Mouse (Mus musculus) spleen, postnatal 4 days (tissue): Measurements from ENCODE around the gene Fmnl1.
A peak's percentile ranks its signal among the peaks of the same experiment; 100 is the strongest.
"Not testable (repeated sequence)": the region's sequence is repeated elsewhere in the genome, so short reads cannot be mapped to it uniquely, and the experiment has no call there.

Experiments used
- DNase-seq, 2 experiments: peaks; one replicate each; pipeline ENCODE4 v3.0.0; 2022; ENCODE audit warnings: low spot score in 2 of 2

Gene Fmnl1

DNA sequence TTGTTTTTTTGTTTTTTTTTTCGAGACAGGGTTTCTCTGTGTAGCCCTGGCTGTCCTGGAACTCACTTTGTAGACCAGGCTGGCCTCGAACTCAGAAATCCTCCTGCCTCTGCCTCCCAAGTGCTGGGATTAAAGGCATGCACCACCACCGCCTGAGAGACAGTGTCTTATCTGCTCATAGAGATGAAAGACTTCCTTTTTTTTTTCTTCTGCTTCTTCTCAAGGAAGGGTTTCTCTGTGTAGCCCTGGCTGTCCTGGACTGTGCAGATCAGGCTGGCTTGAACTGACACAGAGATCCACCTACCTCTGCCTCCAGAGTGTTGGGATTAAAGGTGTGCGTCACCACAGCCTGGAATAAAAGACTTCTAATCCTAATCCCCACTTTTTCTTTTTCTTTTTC lies 51.8 kb downstream of the Fmnl1 start:
- DNase-seq, result not testable (repeated sequence)

DNA sequence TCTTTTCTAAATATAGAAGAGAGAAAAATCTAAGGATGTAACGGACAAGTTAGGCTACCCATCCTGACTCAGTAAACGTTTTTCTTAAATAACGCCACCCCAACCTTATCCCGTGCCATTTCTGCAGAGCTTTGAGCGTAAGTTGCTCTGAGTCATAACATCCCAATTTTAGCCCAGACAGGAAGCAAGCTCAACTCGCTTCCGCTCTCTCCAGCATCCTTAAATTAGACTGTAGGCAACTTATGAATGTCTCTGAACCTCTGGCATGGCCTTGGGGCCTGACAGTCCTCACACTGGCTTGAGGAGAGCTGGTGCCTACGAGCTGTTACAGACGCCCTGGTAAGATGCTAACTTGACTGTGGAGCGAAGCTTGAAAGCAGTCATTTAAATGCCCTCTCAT lies 52.5 kb downstream of the Fmnl1 start:
- DNase-seq, result no peak

DNA sequence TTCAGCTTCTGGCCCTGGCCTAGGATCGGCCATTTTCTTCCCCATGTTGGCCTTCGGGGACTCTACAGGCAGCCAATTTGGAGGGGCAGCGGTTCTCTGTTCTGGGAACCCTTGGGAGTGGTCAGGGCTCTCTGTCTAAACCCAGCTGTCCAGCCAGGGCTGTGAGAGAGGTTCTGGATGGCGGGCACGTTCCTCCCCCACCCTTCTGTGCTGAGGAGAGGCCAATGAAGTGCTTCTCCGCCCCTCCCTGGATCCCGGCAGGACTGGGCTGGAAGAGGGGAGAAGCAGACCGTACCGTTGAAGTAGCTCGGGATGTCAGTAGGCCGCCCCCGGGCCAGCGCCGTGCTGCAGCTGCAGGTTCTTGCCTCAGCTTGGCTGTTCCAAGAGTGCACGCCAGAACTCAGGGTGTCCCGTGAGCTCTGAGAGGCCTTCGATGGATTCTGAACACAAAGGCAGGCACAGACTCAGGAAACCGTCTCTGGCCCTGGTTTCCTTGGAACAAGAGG lies 53.1 kb downstream of the Fmnl1 start:
- no peak for DNase-seq

DNA sequence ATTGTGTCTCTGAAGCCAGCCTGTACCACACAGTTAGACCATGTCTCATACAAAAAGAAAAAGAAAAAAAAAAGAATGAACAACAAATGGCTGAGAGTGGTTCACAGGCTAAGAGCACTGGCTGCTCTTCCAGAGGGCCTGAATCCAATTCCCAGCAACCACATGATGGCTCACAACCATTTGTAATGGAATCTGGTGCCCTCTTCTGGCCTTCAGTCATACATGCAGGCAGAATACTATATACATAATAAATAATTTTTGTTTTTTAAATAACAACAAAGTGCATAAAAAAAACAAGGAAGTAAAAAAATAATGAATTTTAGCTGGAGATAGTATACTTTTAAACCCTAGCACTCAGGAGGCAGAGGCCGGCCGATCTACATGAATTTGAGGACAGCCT lies 58.7 kb downstream of the Fmnl1 start:
- no peak for DNase-seq

DNA sequence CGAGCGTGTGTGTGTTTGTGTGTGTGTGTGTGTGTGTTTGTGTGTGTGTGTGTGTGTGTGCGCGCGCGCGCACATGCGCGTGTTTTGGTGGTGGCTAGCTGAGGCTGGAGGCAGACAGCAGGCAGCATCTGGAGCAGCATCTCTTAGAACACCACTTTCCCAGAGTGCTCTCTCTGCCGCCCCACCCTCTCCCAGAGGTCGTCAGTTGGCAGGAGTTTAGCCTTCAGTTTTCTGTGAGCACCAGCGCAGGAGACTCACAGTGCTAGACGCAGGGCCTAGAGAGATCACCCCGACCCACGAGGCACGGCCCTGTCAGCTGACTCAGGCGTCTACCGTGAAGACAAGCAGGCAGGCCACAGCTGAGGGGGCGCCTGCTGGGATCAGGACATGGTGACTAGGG lies 59.7 kb downstream of the Fmnl1 start:
- DNase-seq, result no peak

DNA sequence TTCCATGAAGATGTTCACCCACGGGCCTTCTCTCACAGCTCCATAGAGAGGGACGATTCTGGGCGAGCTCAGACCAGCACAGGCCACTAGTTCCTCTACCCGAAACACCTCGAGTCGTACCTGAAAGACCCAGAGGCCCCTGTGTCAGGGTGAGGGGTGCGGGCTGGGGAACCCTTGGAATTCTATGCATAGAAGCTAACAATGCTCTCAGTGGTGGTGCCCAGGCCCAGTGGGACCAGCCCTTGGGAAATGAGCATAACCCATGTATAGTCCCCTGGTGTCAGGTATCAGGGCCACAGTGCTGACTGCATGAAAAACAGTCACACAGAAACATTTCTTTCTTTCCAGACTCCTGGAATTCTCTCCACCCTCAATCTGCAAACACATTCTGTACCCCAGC lies 60.5 kb downstream of the Fmnl1 start:
- no peak for DNase-seq

DNA sequence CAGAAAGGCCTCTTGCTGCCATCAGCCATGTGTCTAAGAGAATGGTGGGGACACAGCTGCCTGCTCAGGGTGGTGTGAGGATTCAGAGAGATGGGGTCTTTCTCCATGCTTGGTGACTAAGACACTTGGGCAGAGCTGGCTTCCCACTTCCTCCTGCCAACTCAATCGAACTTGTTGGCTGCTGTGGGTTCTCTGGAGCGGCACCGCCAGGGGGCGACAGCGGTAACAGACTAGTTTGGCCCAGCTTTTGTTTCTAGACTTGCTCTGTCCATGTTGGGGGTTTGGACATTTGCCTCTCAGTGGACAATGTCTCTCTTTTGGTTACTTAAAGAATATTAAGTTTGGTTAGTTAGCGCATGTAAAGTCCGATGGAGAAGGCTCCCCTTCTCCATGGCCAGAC lies 62.1 kb downstream of the Fmnl1 start:
- DNase-seq, result peak; percentile 76 to 91

DNA sequence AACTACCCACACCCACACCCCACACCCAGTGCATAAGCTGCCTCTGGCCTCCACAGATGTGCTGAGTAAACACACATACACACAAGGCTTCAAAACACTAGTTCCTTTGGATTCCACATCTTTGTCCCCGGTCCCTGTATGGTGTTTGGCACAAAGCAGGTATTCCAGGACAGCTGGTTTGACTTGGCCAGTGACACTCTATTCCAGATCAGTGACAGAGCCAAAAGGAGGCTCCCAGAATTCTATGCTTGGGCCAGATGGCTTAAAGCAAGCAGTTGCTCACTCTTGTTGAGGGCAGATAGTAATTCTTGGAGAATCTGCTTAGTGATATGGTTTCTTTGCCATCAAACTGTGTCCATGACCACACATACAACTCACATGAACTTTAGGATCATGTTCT lies 63.5 kb downstream of the Fmnl1 start:
- DNase-seq, result no peak

DNA sequence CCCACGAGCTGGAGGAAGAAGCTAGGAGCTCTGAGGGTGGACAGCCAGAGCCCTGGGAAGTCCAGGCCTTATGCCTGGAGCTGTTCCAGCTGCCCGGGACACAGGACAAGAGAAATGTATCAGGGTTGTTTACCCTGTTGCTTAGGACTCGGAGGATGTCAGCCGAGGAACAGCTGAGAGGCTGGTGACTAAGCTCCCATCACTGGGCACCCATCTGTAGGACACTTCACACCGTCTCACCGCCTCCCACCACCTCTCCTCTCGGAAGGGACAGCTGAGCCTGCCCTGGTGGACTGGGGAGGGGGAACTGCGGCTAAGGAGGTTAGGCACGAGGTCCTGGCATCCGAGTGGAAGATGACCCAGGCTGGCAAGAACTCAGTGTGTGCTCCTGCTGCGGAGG lies 64.8 kb downstream of the Fmnl1 start:
- DNase-seq, result no peak

DNA sequence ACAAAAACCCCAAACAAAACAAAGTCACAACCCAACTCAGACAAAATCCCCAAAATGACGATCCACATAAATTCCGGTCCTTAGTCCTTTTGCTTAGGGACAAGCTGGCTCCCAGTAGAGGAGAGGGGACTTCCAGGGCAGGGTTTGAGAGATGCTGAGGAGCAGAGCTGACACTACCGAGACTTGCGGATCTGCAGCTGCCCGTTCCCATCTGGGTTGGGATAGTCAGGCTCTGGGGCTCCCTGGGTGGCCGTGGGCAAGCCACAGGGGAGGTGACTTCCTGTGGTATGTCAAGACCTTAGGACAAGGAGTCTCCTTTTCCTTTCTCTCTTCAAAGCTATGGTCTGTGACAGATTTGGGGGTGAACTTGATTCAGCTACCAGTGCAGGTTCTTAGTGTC lies 65.5 kb downstream of the Fmnl1 start:
- no peak for DNase-seq

DNA sequence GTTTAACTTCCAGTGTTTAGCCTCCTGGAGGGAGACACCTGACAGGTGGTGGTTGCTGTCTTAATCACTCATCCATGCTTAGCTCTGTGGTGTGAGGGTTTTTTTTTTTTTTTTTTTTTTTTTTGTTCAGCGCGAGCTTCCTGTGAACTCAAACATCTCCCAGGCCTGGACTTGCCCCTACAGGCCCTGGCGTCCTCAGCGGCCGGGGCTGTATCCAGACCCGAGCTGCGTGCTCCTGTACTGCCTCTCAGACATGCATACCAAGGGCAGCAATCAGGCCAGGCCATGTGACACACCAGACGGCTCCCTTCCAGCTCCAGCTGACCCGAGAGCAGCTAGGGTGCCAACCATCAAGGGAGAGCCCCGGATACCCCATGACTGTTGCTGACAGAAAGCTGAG lies 66.0 kb downstream of the Fmnl1 start:
- DNase-seq, result no peak

DNA sequence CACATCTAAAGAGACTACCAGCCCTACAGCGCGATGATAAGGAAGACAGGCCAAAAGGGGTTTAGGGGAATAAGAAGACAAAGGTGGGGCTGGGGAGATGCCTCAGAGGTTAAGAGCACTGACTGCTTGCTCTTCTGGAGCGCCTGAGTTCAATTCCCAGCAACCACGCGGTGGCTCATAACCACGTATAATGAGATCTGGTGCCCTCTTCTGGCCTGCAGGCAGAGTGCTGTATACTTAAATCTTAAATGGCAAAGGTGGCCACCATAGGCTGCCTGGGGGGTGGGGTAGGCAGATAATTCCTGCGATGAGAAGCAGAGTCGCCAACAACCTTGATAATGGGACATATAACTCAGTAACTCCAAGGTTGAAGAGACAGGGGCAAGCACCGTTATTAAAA lies 66.8 kb downstream of the Fmnl1 start:
- no peak for DNase-seq

DNA sequence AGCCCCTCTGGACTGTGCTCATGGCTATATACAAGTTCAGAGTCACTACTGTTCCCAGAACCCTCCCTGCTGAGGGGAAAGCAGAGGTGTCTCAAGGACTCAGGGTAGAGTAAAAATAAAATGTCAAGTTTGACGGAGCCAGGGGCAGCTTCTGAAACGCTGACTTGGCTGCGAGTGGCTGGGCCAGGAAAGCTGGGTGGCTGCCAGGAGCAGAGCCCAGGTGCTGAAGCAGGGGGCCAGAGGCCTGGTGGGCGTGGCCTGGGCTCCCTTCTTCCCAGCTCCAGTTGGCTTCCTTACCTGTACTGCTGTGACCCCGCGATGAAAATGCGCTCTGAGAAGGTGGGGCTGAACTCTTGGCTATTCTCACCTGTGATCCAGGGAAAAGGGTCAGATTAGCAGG lies 69.8 kb downstream of the Fmnl1 start:
- DNase-seq, result no peak

DNA sequence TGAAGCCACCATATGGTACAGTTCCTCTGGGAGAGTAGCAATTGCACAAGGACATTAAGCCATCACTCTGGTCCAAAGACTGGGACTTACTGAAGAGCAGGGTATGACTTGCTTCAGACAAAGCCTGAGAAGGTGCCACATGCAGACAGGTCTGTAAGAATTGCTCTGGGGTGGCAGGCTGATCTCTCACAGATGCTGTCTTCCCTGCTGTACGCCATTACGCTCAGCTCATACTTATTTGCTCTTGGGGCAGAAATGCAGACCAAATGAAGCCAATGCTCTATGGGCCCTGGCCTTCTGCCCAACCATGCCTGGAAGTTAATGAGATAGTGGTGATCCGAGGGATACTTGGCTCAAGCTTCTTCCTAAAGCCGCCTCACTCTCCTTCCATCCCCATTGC lies 73.9 kb downstream of the Fmnl1 start:
- DNase-seq, result no peak

DNA sequence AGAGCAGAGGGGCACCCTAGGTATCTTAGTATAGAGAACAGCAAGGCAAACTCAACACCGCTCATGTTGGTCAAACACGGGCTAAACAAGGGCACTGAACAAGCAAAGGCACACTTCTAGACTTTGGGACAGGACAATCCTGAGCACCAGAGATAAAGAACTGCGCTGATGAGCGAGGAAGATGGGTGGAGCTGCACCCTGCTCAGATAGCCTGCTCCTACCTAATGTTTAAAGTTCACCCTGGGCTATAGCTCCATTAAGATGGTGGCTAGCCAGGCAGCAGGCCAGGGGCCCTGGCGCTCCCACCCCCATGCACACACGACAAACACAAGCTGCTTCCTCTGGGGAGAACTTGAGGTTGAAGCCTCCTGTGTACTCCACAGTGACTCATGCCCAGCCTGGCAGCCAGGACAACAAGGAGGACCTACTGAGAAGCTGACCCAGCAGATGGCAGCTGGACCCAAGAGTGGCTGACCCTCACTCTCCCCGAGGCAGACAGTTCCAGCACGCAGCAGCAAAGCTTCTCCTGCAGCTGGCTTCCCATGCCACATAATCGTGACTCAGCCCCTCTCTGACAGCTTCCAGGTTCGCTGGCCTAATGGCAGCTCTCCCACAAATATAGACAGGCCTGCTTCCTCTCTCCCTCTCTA lies 75.3 kb downstream of the Fmnl1 start:
- DNase-seq, result no peak

DNA sequence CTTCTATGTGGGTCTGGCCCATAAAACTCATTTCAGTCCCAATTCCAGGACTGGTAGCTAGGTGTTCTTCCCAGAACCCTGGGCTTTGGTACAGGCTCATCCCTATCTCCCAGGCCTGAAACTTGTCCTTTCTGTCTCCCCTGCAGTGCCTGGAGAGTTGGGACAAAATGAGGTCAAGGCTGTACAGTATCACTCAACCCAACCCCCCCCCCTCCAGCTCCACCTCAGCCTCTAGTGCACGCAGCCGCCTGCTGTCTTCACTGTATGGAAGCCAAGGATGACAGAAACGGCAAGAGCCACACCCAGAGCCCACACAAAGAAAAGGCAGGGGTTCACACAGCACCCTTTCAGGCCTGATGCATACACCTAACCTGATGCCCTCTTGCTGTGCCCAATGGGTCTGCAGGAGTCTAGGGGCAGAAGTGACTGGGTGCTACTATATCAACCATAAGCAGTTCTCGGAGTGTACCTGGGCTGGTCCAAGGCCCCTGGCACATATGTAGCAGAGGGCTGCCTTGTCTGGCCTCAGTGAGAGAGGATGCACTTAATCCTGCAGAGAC lies 75.9 kb downstream of the Fmnl1 start:
- no peak for DNase-seq

DNA sequence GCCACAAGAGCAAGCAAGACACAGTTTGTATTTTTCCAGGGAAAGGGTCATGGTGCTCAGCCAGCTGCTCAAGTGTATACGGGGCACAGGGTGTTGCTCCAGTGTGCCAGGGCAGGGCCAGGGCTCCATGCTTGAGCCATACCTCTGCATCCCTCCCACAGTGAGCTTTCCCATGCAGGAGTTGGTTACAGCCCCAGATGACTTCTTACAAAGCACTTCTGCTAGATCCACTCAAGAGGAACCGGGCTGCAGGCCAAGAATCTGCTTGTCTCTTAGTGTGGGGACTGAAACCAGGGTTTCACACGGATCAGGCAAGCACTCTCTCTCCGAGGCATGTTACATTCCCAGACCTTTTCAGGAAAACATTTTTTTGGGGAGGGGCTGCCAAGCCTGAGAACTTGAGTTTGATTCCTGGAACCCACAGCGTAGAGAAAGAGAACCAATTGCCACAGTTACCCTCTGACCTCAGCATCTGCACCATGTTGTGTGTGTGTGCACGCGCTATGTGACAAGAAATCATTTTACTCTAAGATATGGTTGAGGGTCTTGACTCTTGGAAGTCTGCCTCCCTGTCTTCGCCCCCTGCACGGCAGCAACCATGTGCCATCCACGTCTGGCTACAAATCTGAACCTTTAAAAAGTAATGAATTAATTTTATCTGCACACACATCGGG lies 76.7 kb downstream of the Fmnl1 start:
- DNase-seq, result peak in 1 of 2 experiments; percentile 35
